Mouse (Mus musculus) heart, embryonic 16.5 days (tissue): ENCODE measurements around the gene Ap3m1. TPM values are rescaled to one million over a fixed set of nuclear protein-coding genes. Genes with fewer than 3 reads are reported as not detected.

ENCODE experiments used
- ATAC-seq: fragments of 200-750 bp; cut with Nextera tagmentation; replicated peaks from 2 replicates; pipeline ENCODE4 v1.8.0; 2017; ENCODE audit warnings: moderate number of reproducible peaks; ENCODE audit not compliant: insufficient read depth, low FRiP score; ENCODE audit errors: extremely low read depth
- H3K27ac ChIP-seq: fragments of 300-500 bp; sonication (generic); 2 replicates; pipeline ENCODE4 v1.5.1; 2014; ENCODE audit warnings: mild to moderate bottlenecking, low read length, control low read depth, moderate library complexity
- H3K27me3 ChIP-seq: fragments of 300-500 bp; sonication (generic); 2 replicates; pipeline ENCODE4 v1.6.1; 2014; ENCODE audit warnings: low read length, mixed read lengths; ENCODE audit not compliant: control insufficient read depth, insufficient read depth
- H3K36me3 ChIP-seq: fragments of 300-500 bp; sonication (generic); 2 replicates; pipeline ENCODE4 v1.6.1; 2014; ENCODE audit not compliant: control insufficient read depth, insufficient read depth
- H3K4me1 ChIP-seq: fragments of 300-500 bp; sonication (generic); 2 replicates; pipeline ENCODE4 v1.6.1; 2014; ENCODE audit warnings: low read length, mixed read lengths; ENCODE audit not compliant: control insufficient read depth, insufficient read depth
- H3K4me2 ChIP-seq: fragments of 300-500 bp; sonication (generic); 2 replicates; pipeline ENCODE4 v1.6.1; 2014; ENCODE audit warnings: low read depth, mild to moderate bottlenecking, control low read depth, low read length
- H3K4me3 ChIP-seq: fragments of 300-500 bp; sonication (generic); 2 replicates; pipeline ENCODE4 v1.5.1; 2014; ENCODE audit warnings: mild to moderate bottlenecking, control low read depth, low read length
- H3K9ac ChIP-seq: fragments of 300-500 bp; sonication (generic); 2 replicates; pipeline ENCODE4 v1.6.1; 2014; ENCODE audit warnings: low read length, control low read depth
- H3K9me3 ChIP-seq: fragments of 300-500 bp; sonication (generic); replicated peaks from 2 replicates; pipeline ENCODE4 v1.6.1; 2016; ENCODE audit warnings: low read length; ENCODE audit not compliant: control insufficient read depth
- WGBS: fragments of 180-500 bp; shearing (Covaris S2); extraction: QIAGEN DNeasy Blood & Tissue Kit; methylation state at CpG from one replicate; pipeline ENCODE4 v1.1.7; 2014; 5-methylcytosine and 5-hydroxymethylcytosine counted together
- polyA plus RNA-seq: library from polyadenylated mRNA; unstranded; fragments of >200 nt; fragmentation: Nextera tagmentation; extraction: Ambion mirVana; gene quantifications from 2 replicates; pipeline ENCODE4 v1.2.1, GENCODE M21; 2015

The Ap3m1 gene
- polyA plus RNA-seq, 1 experiment from 2014 or later, result 54.4 TPM

- no peak overlapping the region for H3K9ac ChIP-seq
- H3K9me3 ChIP-seq, result no peaks in the 10 kb centered on the region
- no peaks in the 10 kb centered on the region for H3K27me3 ChIP-seq
- WGBS, result 90% methylated on average over 3 of the region's 3 CpGs
- no peak overlapping the region for H3K4me2 ChIP-seq
- ATAC-seq, result no peak
- H3K27ac ChIP-seq, result no peak overlapping the region
- H3K4me1 ChIP-seq, result peaks cover 3% of the 10 kb centered on the region; the same call in 1 of the 2 replicates
- peaks cover 47% of the 10 kb centered on the region for H3K36me3 ChIP-seq
- H3K4me3 ChIP-seq, result no peak overlapping the region
Measured at GRCm38 (mm10) chr14:21034791-21035190, 17.5 kb downstream of the Ap3m1 start.

GRCm38 (mm10) chr14:21034271-21034670 lies 18.0 kb downstream of the Ap3m1 start:
- WGBS, result 83% methylated on average over 4 of the region's 4 CpGs
- no peaks in the 10 kb centered on the region for H3K27me3 ChIP-seq
- H3K4me2 ChIP-seq, result no peak overlapping the region

GRCm38 (mm10) chr14:21031783-21032511 lies 20.4 kb downstream of the Ap3m1 start:
- H3K9ac ChIP-seq, result no peak overlapping the region
- H3K27me3 ChIP-seq, result no peaks in the 10 kb centered on the region
- peaks cover 49% of the 10 kb centered on the region for H3K36me3 ChIP-seq
- H3K4me3 ChIP-seq, result no peak overlapping the region
- H3K4me2 ChIP-seq, result no peak overlapping the region
- H3K27ac ChIP-seq, result peak overlapping the region; percentile 71
- H3K4me1 ChIP-seq, result no peaks in the 10 kb centered on the region
- H3K9me3 ChIP-seq, result no peaks in the 10 kb centered on the region
- WGBS, result 57% methylated on average over 6 of the region's 6 CpGs
- peak; percentile 86 for ATAC-seq

More at GRCm38 (mm10) chr14:21034271-21034670, 18.0 kb downstream of the Ap3m1 start:
- ATAC-seq, result no peak
- H3K9ac ChIP-seq, result no peak overlapping the region
- no peak overlapping the region for H3K4me3 ChIP-seq
- peaks cover 51% of the 10 kb centered on the region for H3K36me3 ChIP-seq
- peaks cover under 1% of the 10 kb centered on the region; the same call in 1 of the 2 replicates for H3K4me1 ChIP-seq
- H3K9me3 ChIP-seq, result no peaks in the 10 kb centered on the region
- no peak overlapping the region for H3K27ac ChIP-seq

- no peaks in the 10 kb centered on the region for H3K4me1 ChIP-seq
- no peak overlapping the region for H3K9ac ChIP-seq
- H3K4me2 ChIP-seq, result no peak overlapping the region
- 65% methylated on average over 11 of the region's 11 CpGs for WGBS
- H3K27ac ChIP-seq, result no peak overlapping the region
- no peaks in the 10 kb centered on the region for H3K27me3 ChIP-seq
- H3K4me3 ChIP-seq, result no peak overlapping the region
- H3K36me3 ChIP-seq, result peaks cover 57% of the 10 kb centered on the region
- ATAC-seq, result no peak
- no peaks in the 10 kb centered on the region for H3K9me3 ChIP-seq
Measured at GRCm38 (mm10) chr14:21029025-21029659, 23.2 kb downstream of the Ap3m1 start.

GRCm38 (mm10) chr14:21027542-21027941 lies 24.8 kb downstream of the Ap3m1 start:
- no peak overlapping the region for H3K4me2 ChIP-seq
- H3K27ac ChIP-seq, result no peak overlapping the region
- no peaks in the 10 kb centered on the region for H3K9me3 ChIP-seq
- no peak overlapping the region for H3K4me3 ChIP-seq
- no peak for ATAC-seq
- no peak overlapping the region for H3K9ac ChIP-seq
- no peaks in the 10 kb centered on the region for H3K4me1 ChIP-seq
- H3K36me3 ChIP-seq, result peaks cover 62% of the 10 kb centered on the region
- H3K27me3 ChIP-seq, result no peaks in the 10 kb centered on the region

GRCm38 (mm10) chr14:21020435-21020834 lies 31.9 kb downstream of the Ap3m1 start:
- H3K4me3 ChIP-seq, result no peak overlapping the region

GRCm38 (mm10) chr14:21018977-21019376 lies 33.3 kb downstream of the Ap3m1 start:
- WGBS, result 48% methylated on average over 3 of the region's 3 CpGs
- Histone ChIP-seq H3K27ac (no peak overlapping the region), H3K27me3 (no peaks in the 10 kb centered on the region), H3K4me3 (no peak overlapping the region), H3K4me2 (no peak overlapping the region), H3K9ac (no peak overlapping the region), H3K9me3 (no peaks in the 10 kb centered on the region), H3K36me3 (peaks cover 72% of the 10 kb centered on the region), H3K4me1 (no peaks in the 10 kb centered on the region)
- no peak for ATAC-seq

More at GRCm38 (mm10) chr14:21020435-21020834, 31.9 kb downstream of the Ap3m1 start:
- peaks cover 76% of the 10 kb centered on the region for H3K36me3 ChIP-seq
- 92% methylated on average over 8 of the region's 8 CpGs for WGBS
- H3K9ac ChIP-seq, result no peak overlapping the region
- no peaks in the 10 kb centered on the region for H3K4me1 ChIP-seq
- no peaks in the 10 kb centered on the region for H3K27me3 ChIP-seq
- no peaks in the 10 kb centered on the region for H3K9me3 ChIP-seq
- no peak overlapping the region for H3K27ac ChIP-seq
- no peak overlapping the region for H3K4me2 ChIP-seq
- no peak for ATAC-seq

GRCm38 (mm10) chr14:21017871-21018270 lies 34.4 kb downstream of the Ap3m1 start:
- H3K4me2 ChIP-seq, result no peak overlapping the region
- no peaks in the 10 kb centered on the region for H3K4me1 ChIP-seq
- H3K4me3 ChIP-seq, result no peak overlapping the region
- no peak overlapping the region for H3K9ac ChIP-seq
- 90% methylated on average over 5 of the region's 5 CpGs for WGBS
- H3K27me3 ChIP-seq, result no peaks in the 10 kb centered on the region
- H3K36me3 ChIP-seq, result peaks cover 65% of the 10 kb centered on the region
- no peaks in the 10 kb centered on the region for H3K9me3 ChIP-seq
- H3K27ac ChIP-seq, result no peak overlapping the region
- ATAC-seq, result no peak

- Histone ChIP-seq H3K27ac (no peak overlapping the region), H3K4me2 (no peak overlapping the region), H3K9ac (no peak overlapping the region), H3K4me1 (no peaks in the 10 kb centered on the region), H3K27me3 (no peaks in the 10 kb centered on the region), H3K9me3 (no peaks in the 10 kb centered on the region), H3K4me3 (no peak overlapping the region), H3K36me3 (peaks cover 45% of the 10 kb centered on the region)
- 74% methylated on average over 5 of the region's 5 CpGs for WGBS
- no peak for ATAC-seq
Measured at GRCm38 (mm10) chr14:21013800-21014334, 38.4 kb downstream of the Ap3m1 start.
